Mouse (Mus musculus): ENCODE results near the gene Cyp1a2. TPM values are rescaled to one million over a fixed set of nuclear protein-coding genes. Genes with fewer than 3 reads are reported as not detected.

Gene Cyp1a2
- polyA plus RNA-seq, 1 experiment = not detected

GRCm38 (mm10) chr9:57668277-57668676 is 15.2 kb downstream of the Cyp1a2 start:
- H3K79me2 ChIP-seq (ENCODE audit: control insufficient read depth, insufficient read depth) = no peaks in the 10 kb centered on the region
- H3K4me3 ChIP-seq = no peak overlapping the region
- peaks cover 11% of the 10 kb centered on the region for H3K27me3 ChIP-seq (ENCODE audit: control insufficient read depth, insufficient read depth, insufficient read length)
- TF ChIP-seq TCF12 (IDR thresholded peaks at IDR 0.05; ENCODE audit: insufficient read depth, poor library complexity, severe bottlenecking) = no peak
- no peak for TF ChIP-seq MAX (IDR thresholded peaks at IDR 0.05; ENCODE audit: low read depth)
- H3K36me3 ChIP-seq (ENCODE audit: control insufficient read depth, insufficient read depth) = no peaks in the 10 kb centered on the region
- H3ac ChIP-seq (ENCODE audit: control insufficient read depth, insufficient read length) = no peak overlapping the region
- H3K4me2 ChIP-seq (ENCODE audit: low read depth) = no peak overlapping the region

- TF ChIP-seq CEBPB (IDR thresholded peaks at IDR 0.05; ENCODE audit: insufficient read depth, poor library complexity, severe bottlenecking) = no peak
- no peak for TF ChIP-seq TCF12 (IDR thresholded peaks at IDR 0.05; ENCODE audit: insufficient read depth, poor library complexity, severe bottlenecking)
- TF ChIP-seq MYOG (IDR thresholded peaks at IDR 0.05; ENCODE audit: control insufficient read depth in 1 of 3, insufficient read depth in 1 of 3, insufficient read length in 2 of 3, low read depth in 2 of 3) = no peak
- TF ChIP-seq REST (IDR thresholded peaks at IDR 0.05; ENCODE audit: insufficient read depth, insufficient read length) = no peak
- TF ChIP-seq POLR2A (IDR thresholded peaks at IDR 0.05; ENCODE audit: insufficient read length, low read depth) = no peak
- no peak for TF ChIP-seq POLR2AphosphoS2 (IDR thresholded peaks at IDR 0.05; ENCODE audit: insufficient read length, low read depth)
- TF ChIP-seq TCF3 (IDR thresholded peaks at IDR 0.05; ENCODE audit: insufficient read length, low read depth) = no peak
- TF ChIP-seq MAX (IDR thresholded peaks at IDR 0.05; ENCODE audit: low read depth) = no peak
- no peak for TF ChIP-seq MYOD1 (IDR thresholded peaks at IDR 0.05; ENCODE audit: control insufficient read depth in 1 of 3, insufficient read length in 2 of 3, low read depth in 2 of 3)
- TF ChIP-seq E2F4 (IDR thresholded peaks at IDR 0.05; ENCODE audit: insufficient read depth) = no peak
- TF ChIP-seq SRF (IDR thresholded peaks at IDR 0.05; ENCODE audit: control insufficient read depth, insufficient read length, low read depth) = no peak
- no peak for TF ChIP-seq USF1 (IDR thresholded peaks at IDR 0.05; ENCODE audit: low read depth)
- Histone ChIP-seq H3K36me3 (ENCODE audit: control insufficient read depth, insufficient read depth) (no peaks in the 10 kb centered on the region), H3K4me3 (no peak overlapping the region), H3K79me2 (ENCODE audit: control insufficient read depth, insufficient read depth) (no peaks in the 10 kb centered on the region), H3K27me3 (ENCODE audit: control insufficient read depth, insufficient read depth, insufficient read length) (peaks cover 11% of the 10 kb centered on the region), H3ac (ENCODE audit: control insufficient read depth, insufficient read length) (no peak overlapping the region), H3K4me2 (ENCODE audit: low read depth) (no peak overlapping the region)
These were observed 15.7 kb downstream of the Cyp1a2 start for GRCm38 (mm10) chr9:57667817-57668216.

GRCm38 (mm10) chr9:57667136-57667535 is 16.4 kb downstream of the Cyp1a2 start:
- H3K4me2 ChIP-seq (ENCODE audit: low read depth) = no peak overlapping the region
- H3K4me3 ChIP-seq = no peak overlapping the region
- no peaks in the 10 kb centered on the region for H3K79me2 ChIP-seq (ENCODE audit: control insufficient read depth, insufficient read depth)
- peaks cover 11% of the 10 kb centered on the region for H3K27me3 ChIP-seq (ENCODE audit: control insufficient read depth, insufficient read depth, insufficient read length)
- no peaks in the 10 kb centered on the region for H3K36me3 ChIP-seq (ENCODE audit: control insufficient read depth, insufficient read depth)
- TF ChIP-seq TCF3 (IDR thresholded peaks at IDR 0.05; ENCODE audit: insufficient read length, low read depth) (no peak), E2F4 (IDR thresholded peaks at IDR 0.05; ENCODE audit: insufficient read depth) (no peak), MYOG (IDR thresholded peaks at IDR 0.05; ENCODE audit: control insufficient read depth in 1 of 3, insufficient read depth in 1 of 3, insufficient read length in 2 of 3, low read depth in 2 of 3) (no peak), POLR2AphosphoS2 (IDR thresholded peaks at IDR 0.05; ENCODE audit: insufficient read length, low read depth) (no peak), SRF (IDR thresholded peaks at IDR 0.05; ENCODE audit: control insufficient read depth, insufficient read length, low read depth) (no peak), TCF12 (IDR thresholded peaks at IDR 0.05; ENCODE audit: insufficient read depth, poor library complexity, severe bottlenecking) (no peak), USF1 (IDR thresholded peaks at IDR 0.05; ENCODE audit: low read depth) (no peak), MYOD1 (IDR thresholded peaks at IDR 0.05; ENCODE audit: control insufficient read depth in 1 of 3, insufficient read length in 2 of 3, low read depth in 2 of 3) (no peak), MAX (IDR thresholded peaks at IDR 0.05; ENCODE audit: low read depth) (no peak), POLR2A (IDR thresholded peaks at IDR 0.05; ENCODE audit: insufficient read length, low read depth) (no peak), REST (IDR thresholded peaks at IDR 0.05; ENCODE audit: insufficient read depth, insufficient read length) (no peak), CEBPB (IDR thresholded peaks at IDR 0.05; ENCODE audit: insufficient read depth, poor library complexity, severe bottlenecking) (no peak)
- no peak overlapping the region for H3ac ChIP-seq (ENCODE audit: control insufficient read depth, insufficient read length)

DNA sequence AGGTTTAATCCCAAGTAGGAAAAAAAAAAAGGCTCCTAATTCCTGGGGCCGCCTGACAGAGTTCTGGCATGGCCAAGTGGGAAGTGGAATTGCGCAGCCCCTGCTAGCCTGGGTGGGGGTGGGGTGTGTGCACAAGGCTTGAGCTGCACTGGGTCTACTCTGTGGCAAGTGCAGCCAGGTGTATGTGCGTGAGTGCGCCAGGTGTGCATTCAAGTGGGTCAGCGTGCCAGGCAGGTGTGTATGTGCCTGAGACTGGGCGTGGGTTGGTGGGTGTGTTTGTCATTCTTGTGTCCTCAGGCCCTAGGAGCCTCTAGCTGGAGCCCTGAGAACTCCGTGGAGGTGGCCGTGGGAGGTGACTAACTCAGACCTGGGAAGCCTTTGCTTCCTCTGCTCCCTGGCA is 17.0 kb downstream of the Cyp1a2 start:
- H3K27me3 ChIP-seq (ENCODE audit: control insufficient read depth, insufficient read depth, insufficient read length) = peaks cover 11% of the 10 kb centered on the region
- TF ChIP-seq REST (IDR thresholded peaks at IDR 0.05; ENCODE audit: insufficient read depth, insufficient read length) (no peak), MYOG (IDR thresholded peaks at IDR 0.05; ENCODE audit: control insufficient read depth in 1 of 3, insufficient read depth in 1 of 3, insufficient read length in 2 of 3, low read depth in 2 of 3) (no peak), MAX (IDR thresholded peaks at IDR 0.05; ENCODE audit: low read depth) (no peak), TCF12 (IDR thresholded peaks at IDR 0.05; ENCODE audit: insufficient read depth, poor library complexity, severe bottlenecking) (no peak), SRF (IDR thresholded peaks at IDR 0.05; ENCODE audit: control insufficient read depth, insufficient read length, low read depth) (no peak), USF1 (IDR thresholded peaks at IDR 0.05; ENCODE audit: low read depth) (no peak)
- H3K36me3 ChIP-seq (ENCODE audit: control insufficient read depth, insufficient read depth) = no peaks in the 10 kb centered on the region
- no peaks in the 10 kb centered on the region for H3K79me2 ChIP-seq (ENCODE audit: control insufficient read depth, insufficient read depth)
- H3K4me2 ChIP-seq (ENCODE audit: low read depth) = no peak overlapping the region
- H3K4me3 ChIP-seq = no peak overlapping the region
- no peak overlapping the region for H3ac ChIP-seq (ENCODE audit: control insufficient read depth, insufficient read length)

- no peaks in the 10 kb centered on the region for H3K79me2 ChIP-seq (ENCODE audit: control insufficient read depth, insufficient read depth)
- TF ChIP-seq POLR2AphosphoS2 (IDR thresholded peaks at IDR 0.05; ENCODE audit: insufficient read length, low read depth) = no peak
- no peak for TF ChIP-seq TCF12 (IDR thresholded peaks at IDR 0.05; ENCODE audit: insufficient read depth, poor library complexity, severe bottlenecking)
- no peak for TF ChIP-seq USF1 (IDR thresholded peaks at IDR 0.05; ENCODE audit: low read depth)
- no peaks in the 10 kb centered on the region for H3K36me3 ChIP-seq (ENCODE audit: control insufficient read depth, insufficient read depth)
- no peak overlapping the region for H3K4me3 ChIP-seq
- peaks cover 8% of the 10 kb centered on the region for H3K27me3 ChIP-seq (ENCODE audit: control insufficient read depth, insufficient read depth, insufficient read length)
- no peak overlapping the region for H3K4me2 ChIP-seq (ENCODE audit: low read depth)
- no peak overlapping the region for H3ac ChIP-seq (ENCODE audit: control insufficient read depth, insufficient read length)
These were observed 18.9 kb downstream of the Cyp1a2 start for GRCm38 (mm10) chr9:57664616-57665015.
